Mouse (Mus musculus) brain, embryonic 14.5 days (tissue): Measurements from ENCODE around the gene Trip6.
A peak's percentile ranks its signal among the peaks of the same experiment; 100 is the strongest.

Source experiments
- CTCF ChIP-seq: fragments of 200-500 bp; IDR thresholded peaks from 2 replicates; pipeline ENCODE4 v1.5.1; 2012; ENCODE audit warnings: inconsistent platforms, mild to moderate bottlenecking, moderate library complexity, borderline replicate concordance; ENCODE audit not compliant: insufficient read depth, insufficient read length; ENCODE audit errors: extremely low read depth
- POLR2A ChIP-seq: fragments of 200-500 bp; IDR thresholded peaks from 2 replicates; pipeline ENCODE4 v1.6.1; 2012; ENCODE audit warnings: mild to moderate bottlenecking, inconsistent platforms, borderline replicate concordance; ENCODE audit not compliant: poor library complexity, insufficient read depth, insufficient read length, severe bottlenecking; ENCODE audit errors: extremely low read depth

GRCm38 (mm10) chr5:137333512-137334174, 19.4 kb upstream of the Trip6 start, which contains the start of gene Slc12a9:
- TF ChIP-seq CTCF (peak; percentile 81), POLR2A (peak; percentile 58; the same call in 1 of the 2 replicates)
